Mouse (Mus musculus) cerebellum, adult 2 months (tissue): ENCODE measurements around the gene Fam155a.

Source experiments
- CTCF ChIP-seq: fragments of 200-500 bp; IDR thresholded peaks from 2 replicates; pipeline ENCODE4 v1.5.1; 2011; ENCODE audit warnings: low read depth, mild to moderate bottlenecking, control low read depth, low read length, moderate library complexity, borderline replicate concordance; ENCODE audit not compliant: insufficient read depth
- POLR2A ChIP-seq: fragments of 200-500 bp; IDR thresholded peaks from 2 replicates; pipeline ENCODE4 v1.6.1; 2011; ENCODE audit warnings: low read length, control low read depth, borderline replicate concordance; ENCODE audit not compliant: insufficient read depth

DNA sequence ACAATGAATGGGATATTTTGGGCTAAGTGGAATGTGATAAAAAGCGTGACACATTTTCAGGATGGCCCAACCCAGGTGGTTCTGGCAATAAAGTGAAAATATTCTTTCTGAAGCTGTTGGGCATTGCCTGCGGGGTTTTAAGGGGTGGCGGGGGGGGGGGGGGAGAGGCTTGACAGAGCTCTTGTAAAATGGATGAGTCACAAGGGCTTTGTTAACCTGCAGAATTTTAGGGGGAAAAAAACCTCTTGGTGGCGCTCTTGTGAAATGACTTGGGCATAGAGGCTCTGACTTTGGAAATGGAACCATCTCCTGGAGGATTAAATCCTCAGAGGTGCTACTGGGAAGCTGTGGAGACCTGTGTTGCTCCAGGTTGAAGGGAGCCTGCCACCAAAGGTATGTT is 309.9 kb downstream of the Fam155a start:
- TF ChIP-seq CTCF (no peak), POLR2A (no peak)
